Mouse (Mus musculus) gastrocnemius, postnatal 14 days (tissue): ENCODE results near the gene Jmjd8. TPM values are rescaled to one million over a fixed set of nuclear protein-coding genes. Genes with fewer than 3 reads are reported as not detected.
A peak's percentile ranks its signal among the peaks of the same experiment; 100 is the strongest.
"Not testable (repeated sequence)": the region's sequence is repeated elsewhere in the genome, so short reads cannot be mapped to it uniquely, and the experiment has no call there.

Experiments used
- DNase-seq: peaks from one replicate; pipeline ENCODE4 v3.0.0; 2021; ENCODE audit warnings: mixed read lengths
- intact Hi-C: fragments of 180-260 bp; cut with DNase I; formaldehyde crosslinking; loops from one replicate; pipeline ENCODE4 v1.15.1; 2025; ENCODE audit warnings: low total_unique reads
- total RNA-seq, 2 experiments: library from RNA; stranded (reverse); gene quantifications; 2 replicates each; pipeline ENCODE4 v1.2.3; 2021

The Jmjd8 gene
- total RNA-seq, 2 experiments from 2014 or later: 20.3 to 23.6 TPM

DNA sequence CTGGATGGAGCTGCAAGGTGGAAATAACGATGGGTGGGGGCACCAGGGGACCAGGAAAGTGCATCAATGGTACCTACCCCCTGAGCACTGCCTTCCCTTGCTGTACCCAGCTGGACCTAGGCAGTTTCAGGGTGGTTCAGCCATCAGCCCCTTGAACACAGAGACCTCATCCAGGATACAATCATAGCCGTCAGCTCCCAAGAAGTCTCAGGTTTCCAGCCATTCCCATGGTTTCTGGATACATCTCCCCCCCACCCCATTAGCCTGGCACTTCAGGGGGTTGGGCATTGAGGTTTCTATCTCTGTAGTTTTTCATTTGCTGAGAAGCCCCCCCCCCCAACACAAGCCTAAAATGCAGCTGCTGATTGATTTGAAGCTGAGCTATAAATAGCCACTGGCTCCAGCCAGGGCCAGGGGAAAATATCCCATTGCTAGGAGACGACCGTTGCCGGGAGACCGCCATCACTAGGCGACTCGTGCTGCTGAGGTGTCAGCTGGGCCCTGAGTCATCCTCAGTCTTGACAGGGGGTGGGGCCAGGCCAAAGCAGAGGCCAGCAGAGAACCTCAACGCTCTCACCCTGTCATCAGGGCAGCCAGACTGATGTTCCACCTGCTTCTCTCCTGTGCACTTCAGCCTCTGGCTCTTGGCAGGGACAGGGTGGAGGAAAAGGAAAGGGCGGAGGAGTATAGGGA lies 25.7 kb upstream of the Jmjd8 start:
- intact Hi-C loops: loop anchor here (2.0 kb wide), 1 partner anchor 30 kb away; the partner anchor contains the start of gene Narfl
- DNase-seq: peak; percentile 70

GRCm38 (mm10) chr17:25806507-25806906 lies 22.2 kb upstream of the Jmjd8 start:
- DNase-seq: no peak

GRCm38 (mm10) chr17:25807452-25807851 lies 21.2 kb upstream of the Jmjd8 start:
- DNase-seq, intact Hi-C loops: not testable (repeated sequence)

More at GRCm38 (mm10) chr17:25806507-25806906, 22.2 kb upstream of the Jmjd8 start:
- intact Hi-C loops: no loop called here

GRCm38 (mm10) chr17:25808028-25808427 lies 20.6 kb upstream of the Jmjd8 start:
- DNase-seq: no peak
- intact Hi-C loops: no loop called here

- intact Hi-C loops: no loop called here
- DNase-seq: peak; percentile 64
These were observed 19.7 kb upstream of the Jmjd8 start, which contains the start of gene Fbxl16 for GRCm38 (mm10) chr17:25808789-25809605. Fbxl16 (plus strand) TSS chr17:25809085.

DNA sequence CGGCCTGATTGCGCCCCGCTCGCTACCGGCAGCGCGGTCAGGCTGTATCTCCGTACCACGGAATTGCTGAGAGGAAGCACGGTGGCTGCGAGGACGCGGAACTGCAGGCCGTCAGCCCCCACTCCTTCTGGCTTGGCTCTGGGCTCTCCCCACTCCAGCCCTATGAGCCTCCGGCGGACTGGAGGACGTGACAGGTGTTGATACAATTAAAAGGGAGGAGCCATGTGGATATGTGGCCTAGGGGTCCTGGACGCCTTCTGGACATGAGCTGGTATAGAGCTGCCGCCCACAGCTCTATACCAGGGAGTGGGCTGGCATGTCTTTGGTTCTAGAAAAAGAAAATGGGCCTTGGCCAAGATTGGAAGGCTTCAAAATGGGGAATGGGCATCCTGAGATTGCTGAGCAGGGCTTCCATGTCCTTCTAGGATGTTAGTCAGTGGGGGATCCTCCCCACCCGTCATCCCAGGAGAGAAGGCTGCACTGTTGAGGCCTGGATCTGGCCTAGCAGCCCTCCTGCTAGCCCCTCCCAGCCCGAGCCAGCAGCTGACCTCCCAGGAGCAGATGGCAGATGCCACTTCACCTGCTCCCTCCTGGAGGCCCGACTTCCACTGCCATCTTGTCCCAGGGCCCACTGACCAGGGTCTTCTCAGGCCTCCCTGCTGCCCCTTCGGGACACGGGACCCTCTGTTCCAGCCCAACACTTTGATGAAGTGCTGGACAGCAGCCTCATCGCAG lies 18.9 kb upstream of the Jmjd8 start:
- intact Hi-C loops: no loop called here
- no peak for DNase-seq

- no peak for DNase-seq
- intact Hi-C loops: no loop called here
These were observed 17.8 kb upstream of the Jmjd8 start for GRCm38 (mm10) chr17:25810890-25811289.

DNA sequence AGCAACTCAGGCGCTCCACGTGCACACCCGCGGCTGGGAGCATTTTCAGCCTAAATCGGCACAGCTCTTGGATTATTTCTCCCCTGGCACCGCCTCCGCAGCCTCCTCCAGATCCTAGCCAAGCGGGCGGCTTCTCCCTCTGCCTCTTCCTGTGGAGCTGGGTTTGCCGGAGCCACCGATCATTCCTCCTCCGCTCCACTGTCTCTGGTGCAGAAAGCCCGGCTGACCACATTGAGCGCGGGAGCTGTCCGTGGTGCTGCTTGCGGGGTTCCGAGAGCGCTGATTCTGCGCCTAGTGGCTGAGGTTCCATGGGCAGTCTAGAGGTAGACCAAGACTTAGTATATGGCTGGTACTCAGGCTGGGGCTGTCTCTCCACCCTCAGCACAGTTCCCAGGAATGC lies 15.2 kb upstream of the Jmjd8 start:
- intact Hi-C loops: no loop called here
- peak; percentile 86 for DNase-seq

DNA sequence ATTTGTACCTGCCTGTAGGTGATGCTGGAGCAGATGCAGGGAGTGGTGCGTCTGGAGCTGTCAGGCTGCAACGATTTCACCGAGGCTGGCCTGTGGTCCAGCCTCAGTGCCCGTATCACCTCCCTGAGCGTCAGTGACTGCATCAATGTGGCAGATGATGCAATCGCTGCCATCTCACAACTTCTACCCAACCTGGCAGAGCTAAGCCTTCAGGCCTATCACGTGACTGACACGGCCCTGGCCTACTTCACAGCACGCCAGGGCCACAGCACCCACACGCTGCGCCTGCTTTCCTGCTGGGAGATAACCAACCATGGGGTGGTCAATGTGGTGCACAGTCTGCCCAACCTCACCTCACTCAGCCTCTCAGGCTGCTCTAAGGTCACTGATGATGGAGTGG lies 11.0 kb upstream of the Jmjd8 start:
- intact Hi-C loops: no loop called here
- DNase-seq: peak; percentile 1

GRCm38 (mm10) chr17:25818851-25819780 lies 9.6 kb upstream of the Jmjd8 start:
- DNase-seq: peak; percentile 10
- intact Hi-C loops: no loop called here

DNA sequence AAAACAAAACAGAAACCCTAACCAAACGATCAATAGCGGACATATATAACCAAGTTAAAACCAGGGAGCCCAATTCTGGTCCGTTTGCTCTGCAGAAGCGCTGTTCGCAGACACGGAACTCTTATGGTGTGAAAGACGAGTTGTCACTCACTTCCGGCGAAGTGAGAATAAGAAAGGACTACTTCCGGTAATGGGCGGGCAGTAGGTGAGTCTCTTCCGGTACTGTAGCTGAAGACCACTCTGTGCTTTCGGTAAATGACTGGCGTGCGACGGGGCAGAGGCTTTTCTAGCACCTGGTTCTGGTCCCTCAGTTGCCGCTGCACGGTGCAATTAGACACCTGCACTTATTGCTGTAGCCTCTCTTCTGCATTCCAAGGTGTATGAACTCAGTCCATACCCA lies 5.2 kb upstream of the Jmjd8 start, which contains the start of gene Wdr24:
Wdr24 (plus strand) TSS at position 176 of the 400 bp plus-strand sequence.
- DNase-seq: no peak
- intact Hi-C loops: no loop called here

DNA sequence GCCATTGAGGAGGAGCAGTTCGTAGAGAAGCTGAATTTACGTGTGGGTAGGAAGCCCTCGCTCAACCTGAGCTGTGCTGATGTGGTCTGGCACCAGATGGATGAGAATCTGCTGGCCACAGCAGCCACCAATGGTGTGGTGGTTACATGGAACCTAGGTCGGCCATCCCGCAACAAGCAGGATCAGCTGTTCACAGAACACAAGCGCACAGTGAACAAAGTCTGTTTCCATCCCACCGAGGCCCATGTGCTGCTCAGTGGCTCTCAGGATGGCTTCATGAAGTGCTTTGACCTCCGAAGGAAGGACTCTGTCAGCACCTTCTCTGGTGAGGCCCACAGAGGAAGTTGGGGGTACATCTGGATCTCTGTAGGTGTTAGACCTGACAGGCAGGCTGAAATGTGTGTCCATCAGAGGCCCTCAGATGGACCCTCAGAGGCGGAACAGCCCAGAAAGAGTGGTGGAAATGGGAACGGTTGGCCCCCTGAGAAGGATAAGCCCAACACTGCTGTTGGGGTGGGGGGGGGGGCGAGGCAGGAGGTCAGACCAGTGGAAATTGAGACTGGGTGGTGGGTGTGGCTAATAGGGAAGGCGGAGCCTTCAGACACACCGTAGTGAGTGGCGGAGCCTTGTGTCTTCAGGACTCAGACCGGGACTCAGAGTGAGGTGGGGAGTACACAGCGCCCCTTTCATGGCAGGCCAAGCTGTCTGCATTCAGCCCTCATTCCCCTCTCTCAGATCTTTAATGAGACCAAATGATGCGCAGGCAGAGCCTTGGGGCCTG lies 4.1 kb upstream of the Jmjd8 start:
- intact Hi-C loops: no loop called here
- DNase-seq: no peak

DNA sequence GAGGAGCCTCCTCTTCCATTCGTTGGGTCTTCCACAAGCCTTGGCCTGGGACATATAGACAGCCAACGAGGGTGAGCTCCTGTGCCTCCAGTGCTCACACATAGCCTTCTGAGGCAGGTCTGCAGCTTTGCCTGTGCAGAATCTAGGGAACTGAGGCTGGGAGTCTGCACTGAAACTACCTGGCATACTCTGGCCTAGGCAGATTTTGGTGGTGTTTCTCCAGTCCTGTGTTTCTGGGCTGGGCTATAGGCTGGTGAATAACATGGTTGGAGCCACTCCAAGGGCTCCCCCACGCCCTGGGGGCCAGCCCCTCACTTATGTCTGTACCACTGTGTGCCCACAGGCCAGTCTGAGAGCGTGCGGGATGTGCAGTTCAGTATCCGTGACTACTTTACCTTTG lies 3.4 kb upstream of the Jmjd8 start:
- no peak for DNase-seq
- intact Hi-C loops: no loop called here

DNA sequence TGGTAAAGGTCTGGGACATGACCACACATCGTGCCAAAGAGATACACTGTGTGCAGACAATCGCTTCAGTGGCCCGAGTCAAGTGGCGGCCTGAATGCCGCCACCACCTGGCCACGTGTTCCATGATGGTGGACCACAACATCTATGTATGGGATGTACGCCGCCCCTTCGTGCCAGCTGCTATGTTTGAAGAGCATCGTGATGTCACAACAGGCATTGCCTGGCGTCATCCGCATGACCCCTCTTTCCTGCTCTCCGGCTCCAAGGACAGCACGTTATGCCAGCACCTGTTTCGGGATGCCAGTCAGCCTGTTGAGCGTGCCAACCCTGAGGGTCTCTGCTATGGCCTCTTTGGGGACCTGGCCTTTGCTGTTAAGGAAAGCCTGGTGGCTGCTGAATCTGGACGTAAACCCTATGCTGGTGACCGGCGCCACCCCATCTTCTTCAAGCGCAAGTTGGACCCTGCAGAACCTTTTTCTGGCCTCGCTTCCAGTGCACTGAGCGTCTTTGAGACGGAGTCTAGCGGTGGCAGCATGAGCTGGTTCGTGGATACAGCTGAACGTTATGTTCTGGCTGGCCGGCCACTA lies 2.6 kb upstream of the Jmjd8 start:
- intact Hi-C loops: no loop called here
- no peak for DNase-seq

DNA sequence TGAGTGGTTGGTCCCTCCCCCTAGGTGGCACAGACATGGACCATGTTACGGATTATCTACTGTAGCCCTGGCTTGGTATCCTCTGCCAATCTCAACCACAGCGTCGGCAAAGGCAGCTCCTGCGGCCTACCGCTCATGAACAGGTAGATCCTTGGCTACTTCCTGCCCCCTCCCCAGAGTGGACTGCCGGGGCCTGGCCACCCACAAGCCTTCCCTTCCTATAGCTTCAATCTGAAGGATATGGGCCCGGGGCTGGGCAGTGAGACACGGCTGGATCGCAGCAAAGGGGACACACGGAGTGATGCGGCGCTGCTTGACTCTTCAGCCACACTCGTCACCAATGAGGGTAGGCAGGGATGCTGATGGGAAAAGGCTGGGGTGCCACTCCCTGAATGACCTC lies 1.7 kb upstream of the Jmjd8 start:
- intact Hi-C loops: no loop called here
- no peak for DNase-seq

- intact Hi-C loops: no loop called here
- DNase-seq: no peak
These were observed 983 bp upstream of the Jmjd8 start for GRCm38 (mm10) chr17:25827546-25828222.

DNA sequence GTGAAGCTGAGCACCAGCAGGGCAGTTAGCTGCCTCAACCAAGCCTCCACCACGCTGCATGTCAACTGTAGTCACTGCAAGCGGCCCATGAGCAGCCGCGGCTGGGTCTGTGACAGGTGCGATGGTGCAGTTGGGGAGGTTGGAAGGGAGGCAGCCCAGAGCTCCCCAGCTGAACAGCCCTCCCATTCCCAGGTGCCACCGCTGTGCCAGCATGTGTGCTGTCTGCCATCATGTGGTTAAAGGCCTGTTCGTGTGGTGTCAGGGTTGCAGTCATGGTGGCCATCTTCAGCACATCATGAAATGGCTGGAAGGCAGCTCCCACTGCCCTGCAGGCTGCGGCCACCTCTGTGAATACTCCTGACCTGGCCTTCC lies 458 bp upstream of the Jmjd8 start:
- no peak for DNase-seq
- intact Hi-C loops: no loop called here
